Mouse (Mus musculus) spleen, adult 2 months (tissue): ENCODE data around the gene Samd4.

Experiments
- CTCF ChIP-seq: fragments of 200-500 bp; IDR thresholded peaks from 2 replicates; pipeline ENCODE4 v1.5.1; 2011; ENCODE audit warnings: mild to moderate bottlenecking, inconsistent platforms; ENCODE audit not compliant: insufficient read depth, insufficient read length, insufficient replicate concordance; ENCODE audit errors: extremely low read depth
- POLR2A ChIP-seq: fragments of 200-500 bp; IDR thresholded peaks from 2 replicates; pipeline ENCODE4 v1.6.1; 2011; ENCODE audit warnings: low read depth, low read length, inconsistent platforms

DNA sequence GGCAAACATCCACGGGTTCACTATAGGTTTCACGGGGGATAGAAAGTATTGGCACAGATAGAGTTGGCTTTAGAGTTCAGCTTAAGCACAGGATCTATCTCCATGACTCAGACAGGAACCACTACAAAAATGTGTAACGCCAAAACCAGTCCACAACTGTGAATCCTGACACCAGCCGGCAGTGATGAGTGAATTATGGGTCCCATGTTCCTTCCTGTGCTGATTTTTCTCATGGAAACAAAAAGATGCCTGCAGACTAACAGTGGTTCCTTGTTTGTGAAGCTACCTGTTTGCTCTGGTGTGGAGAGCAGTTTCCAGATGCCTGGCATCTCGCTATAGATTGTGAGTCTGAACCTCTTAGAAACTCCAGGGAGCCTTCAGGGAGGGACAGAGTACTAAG lies 184.2 kb downstream of the Samd4 start:
- TF ChIP-seq CTCF, result no peak
- TF ChIP-seq POLR2A, result no peak
